Mouse (Mus musculus) erythroblast, embryonic 14.5 days (primary cell): Measurements from ENCODE around the gene Gbx1. TPM values are rescaled to one million over a fixed set of nuclear protein-coding genes. Genes with fewer than 3 reads are reported as not detected.

Experiments
- H3K27me3 ChIP-seq: 2 replicates; pipeline ENCODE4 v1.6.1; 2012; ENCODE audit warnings: inconsistent platforms; ENCODE audit not compliant: control insufficient read depth
- H3K36me3 ChIP-seq: 2 replicates; pipeline ENCODE4 v1.6.1; 2012; ENCODE audit warnings: mild to moderate bottlenecking, inconsistent platforms; ENCODE audit not compliant: control insufficient read depth
- H3K4me1 ChIP-seq: 2 replicates; pipeline ENCODE4 v1.6.1; 2012; ENCODE audit warnings: inconsistent platforms; ENCODE audit not compliant: control insufficient read depth
- H3K4me3 ChIP-seq: replicated peaks from 2 replicates; pipeline ENCODE3; 2012; ENCODE audit warnings: moderate library complexity, mild to moderate bottlenecking, inconsistent platforms
- H3K9me3 ChIP-seq: 2 replicates; pipeline ENCODE4 v1.6.1; 2012; ENCODE audit warnings: low read length, inconsistent platforms, mixed read lengths; ENCODE audit not compliant: control insufficient read depth
- GATA1 ChIP-seq: IDR thresholded peaks from 2 replicates; pipeline ENCODE4 v1.6.1; 2012; ENCODE audit warnings: low read length, inconsistent platforms, mixed read lengths
- TAL1 ChIP-seq: IDR thresholded peaks from 3 replicates; pipeline ENCODE4 v1.6.1; 2012; ENCODE audit warnings: low read length, inconsistent platforms, mixed read lengths
- polyA plus RNA-seq: library from polyadenylated mRNA; stranded (reverse); fragments of >175 nt; gene quantifications from 2 replicates; pipeline ENCODE4 v1.2.3, GENCODE M21; 2012

Gbx1 gene
- polyA plus RNA-seq, 1 experiment: not detected

- peaks cover 47% of the 10 kb centered on the region for H3K36me3 ChIP-seq
- peaks cover 13% of the 10 kb centered on the region for H3K4me1 ChIP-seq
- no peak for TF ChIP-seq GATA1
- TF ChIP-seq TAL1: no peak
- H3K4me3 ChIP-seq: peak overlapping the region; percentile 27
- peaks cover 28% of the 10 kb centered on the region for H3K27me3 ChIP-seq
- H3K9me3 ChIP-seq: no peaks in the 10 kb centered on the region; the same call in 1 of the 2 replicates
These were observed 52.8 kb downstream of the Gbx1 start for GRCm38 (mm10) chr5:24474025-24474722.

- peaks cover 13% of the 10 kb centered on the region for H3K4me1 ChIP-seq
- H3K4me3 ChIP-seq: no peak overlapping the region
- TF ChIP-seq TAL1 (no peak), GATA1 (no peak)
- no peaks in the 10 kb centered on the region; the same call in 1 of the 2 replicates for H3K9me3 ChIP-seq
- peaks cover 38% of the 10 kb centered on the region for H3K36me3 ChIP-seq
- H3K27me3 ChIP-seq: peaks cover 28% of the 10 kb centered on the region
These were observed 54.0 kb downstream of the Gbx1 start for GRCm38 (mm10) chr5:24472884-24473619.

GRCm38 (mm10) chr5:24470600-24470999 is 56.4 kb downstream of the Gbx1 start:
- Histone ChIP-seq H3K4me3 (no peak overlapping the region), H3K36me3 (peaks cover 25% of the 10 kb centered on the region), H3K27me3 (peaks cover 28% of the 10 kb centered on the region), H3K4me1 (peaks cover 13% of the 10 kb centered on the region), H3K9me3 (no peaks in the 10 kb centered on the region; the same call in 1 of the 2 replicates)
- TF ChIP-seq GATA1: no peak
- no peak for TF ChIP-seq TAL1

- H3K4me3 ChIP-seq: no peak overlapping the region
- peaks cover 2% of the 10 kb centered on the region; the same call in 1 of the 2 replicates for H3K4me1 ChIP-seq
- H3K27me3 ChIP-seq: no peaks in the 10 kb centered on the region
- no peaks in the 10 kb centered on the region for H3K9me3 ChIP-seq
- peaks cover 38% of the 10 kb centered on the region for H3K36me3 ChIP-seq
- TF ChIP-seq GATA1 (no peak), TAL1 (no peak)
These were observed 60.2 kb downstream of the Gbx1 start for GRCm38 (mm10) chr5:24466762-24467161.

- Histone ChIP-seq H3K4me3 (no peak overlapping the region), H3K4me1 (peaks cover 55% of the 10 kb centered on the region), H3K36me3 (peaks cover 62% of the 10 kb centered on the region), H3K27me3 (no peaks in the 10 kb centered on the region), H3K9me3 (no peaks in the 10 kb centered on the region)
- no peak for TF ChIP-seq GATA1
- TF ChIP-seq TAL1: no peak
These were observed 71.4 kb downstream of the Gbx1 start for GRCm38 (mm10) chr5:24455613-24456012.

GRCm38 (mm10) chr5:24455076-24455475 is 71.9 kb downstream of the Gbx1 start:
- Histone ChIP-seq H3K36me3 (peaks cover 57% of the 10 kb centered on the region), H3K9me3 (no peaks in the 10 kb centered on the region), H3K4me1 (peaks cover 58% of the 10 kb centered on the region), H3K4me3 (no peak overlapping the region), H3K27me3 (no peaks in the 10 kb centered on the region)
- TF ChIP-seq GATA1 (no peak), TAL1 (no peak)

- Histone ChIP-seq H3K27me3 (no peaks in the 10 kb centered on the region), H3K4me1 (peaks cover 62% of the 10 kb centered on the region), H3K9me3 (no peaks in the 10 kb centered on the region), H3K36me3 (peaks cover 52% of the 10 kb centered on the region), H3K4me3 (peak overlapping the region; percentile 92)
- TF ChIP-seq TAL1 (no peak), GATA1 (no peak)
These were observed 73.1 kb downstream of the Gbx1 start for GRCm38 (mm10) chr5:24453985-24454303.

DNA sequence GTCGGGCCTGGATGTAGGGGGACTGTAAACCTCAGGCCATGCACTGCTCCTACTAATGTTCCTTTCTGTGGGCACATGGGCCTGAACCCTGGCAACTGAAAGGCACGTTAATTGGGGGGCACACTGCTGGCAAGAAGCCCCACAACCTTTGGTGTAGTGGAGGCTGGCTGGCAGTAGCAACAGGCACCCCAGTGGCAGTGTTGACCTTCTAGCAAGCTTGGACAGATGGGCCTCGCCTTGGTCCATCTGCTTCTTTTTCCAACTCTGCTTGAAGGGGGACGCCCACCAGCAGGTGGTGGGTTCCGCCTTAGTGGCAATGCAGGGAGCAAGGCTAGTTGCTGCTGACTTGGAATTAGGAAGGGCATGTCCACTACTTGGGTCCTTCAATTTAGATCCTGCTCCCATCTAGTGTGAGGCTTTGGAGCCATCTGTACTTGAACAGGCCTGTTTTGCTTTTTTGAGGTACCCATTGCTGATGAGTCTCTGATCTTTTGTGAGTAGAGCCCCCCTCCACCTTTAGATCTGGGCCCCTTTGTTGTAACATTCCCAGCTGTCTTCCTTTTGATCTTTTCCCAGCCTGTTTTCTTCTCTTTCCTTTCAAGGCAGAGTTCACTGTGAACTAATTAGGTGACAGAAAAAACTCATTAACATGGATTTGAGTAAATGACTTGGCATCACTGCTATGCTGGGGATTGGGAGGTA is 73.6 kb downstream of the Gbx1 start:
- Histone ChIP-seq H3K36me3 (peaks cover 47% of the 10 kb centered on the region), H3K4me1 (peaks cover 66% of the 10 kb centered on the region), H3K4me3 (peak overlapping the region; percentile 92), H3K9me3 (no peaks in the 10 kb centered on the region), H3K27me3 (no peaks in the 10 kb centered on the region)
- no peak for TF ChIP-seq TAL1
- TF ChIP-seq GATA1: no peak

Other genes with a start within 250 kb of the Gbx1 start
- gene Kcnh2, start 175.6 kb downstream of the Gbx1 start, polyA plus RNA-seq: 0.08 TPM in 1 of 2 replicates, not detected in the other
- 0.02 and 0.03 TPM in 2 replicates for gene Nos3, start 162.4 kb downstream of the Gbx1 start, polyA plus RNA-seq
- gene Atg9b, start 135.1 kb downstream of the Gbx1 start, polyA plus RNA-seq: 0.02 and 0.05 TPM in 2 replicates
- 1.7 and 2.2 TPM in 2 replicates for gene Abcb8, start 133.5 kb downstream of the Gbx1 start, polyA plus RNA-seq
- not detected in 2 replicates for gene Asic3, start 113.8 kb downstream of the Gbx1 start, polyA plus RNA-seq
- gene Cdk5, start 103.7 kb downstream of the Gbx1 start, polyA plus RNA-seq: 0.40 and 0.67 TPM in 2 replicates
- 1.1 and 2.5 TPM in 2 replicates for gene Slc4a2, start 103.4 kb downstream of the Gbx1 start, polyA plus RNA-seq
- 33.0 and 33.8 TPM in 2 replicates for gene Fastk, start 81.9 kb downstream of the Gbx1 start, polyA plus RNA-seq
- 2.3 and 2.8 TPM in 2 replicates for gene Tmub1, start 79.3 kb downstream of the Gbx1 start, polyA plus RNA-seq
- gene Agap3, start 75.0 kb downstream of the Gbx1 start, polyA plus RNA-seq: 17.2 and 18.9 TPM in 2 replicates
- not detected in 2 replicates for gene Asb10, start 13.8 kb upstream of the Gbx1 start, polyA plus RNA-seq
- gene 4931409K22Rik, start 29.6 kb upstream of the Gbx1 start, polyA plus RNA-seq: not detected in 2 replicates
- 4.3 and 5.3 TPM in 2 replicates for gene Abcf2, start 50.3 kb upstream of the Gbx1 start, polyA plus RNA-seq
- gene Chpf2, start 59.5 kb upstream of the Gbx1 start, polyA plus RNA-seq: 0.75 and 0.89 TPM in 2 replicates
- not detected in 2 replicates for gene Smarcd3, start 97.2 kb upstream of the Gbx1 start, polyA plus RNA-seq
- gene Nub1, start 158.3 kb upstream of the Gbx1 start, polyA plus RNA-seq: 1.1 and 2.2 TPM in 2 replicates
- gene Wdr86, start 203.5 kb upstream of the Gbx1 start, polyA plus RNA-seq: not detected in 2 replicates
- not detected in 2 replicates for gene Crygn, start 230.8 kb upstream of the Gbx1 start, polyA plus RNA-seq